Mouse (Mus musculus) forebrain, postnatal 0 days (tissue): ENCODE data around the gene Olfr613. TPM values are rescaled to one million over a fixed set of nuclear protein-coding genes. Genes with fewer than 3 reads are reported as not detected.
"Not testable (repeated sequence)": the region's sequence is repeated elsewhere in the genome, so short reads cannot be mapped to it uniquely, and the experiment has no call there.

Experiments used
- ATAC-seq: fragments of 200-750 bp; cut with Nextera tagmentation; 2 replicates; pipeline ENCODE4 v1.8.0; 2017; ENCODE audit warnings: mild to moderate bottlenecking, moderate library complexity
- DNase-seq: peaks from one replicate; pipeline ENCODE4 v3.0.0-alpha.2; 2015
- H3K27ac ChIP-seq: fragments of 300-500 bp; sonication (generic); 2 replicates; pipeline ENCODE4 v1.5.1; 2014; ENCODE audit warnings: low read depth, mild to moderate bottlenecking, antibody characterized with exemption, low read length, moderate library complexity, mixed read lengths
- H3K27me3 ChIP-seq: fragments of 300-500 bp; sonication (generic); 2 replicates; pipeline ENCODE4 v1.6.1; 2014; ENCODE audit warnings: mild to moderate bottlenecking, low read length, mixed read lengths; ENCODE audit not compliant: insufficient read depth
- H3K36me3 ChIP-seq: fragments of 300-500 bp; sonication (generic); 2 replicates; pipeline ENCODE4 v1.6.1; 2014; ENCODE audit warnings: mild to moderate bottlenecking, moderate library complexity; ENCODE audit not compliant: insufficient read depth
- H3K4me1 ChIP-seq: fragments of 300-500 bp; sonication (generic); 2 replicates; pipeline ENCODE4 v1.6.1; 2014; ENCODE audit warnings: antibody characterized with exemption; ENCODE audit not compliant: insufficient read depth
- H3K4me2 ChIP-seq: fragments of 300-500 bp; sonication (generic); 2 replicates; pipeline ENCODE4 v1.6.1; 2014; ENCODE audit warnings: low read depth, mild to moderate bottlenecking, moderate library complexity
- H3K4me3 ChIP-seq: fragments of 300-500 bp; sonication (generic); 2 replicates; pipeline ENCODE4 v1.5.1; 2014; ENCODE audit warnings: low read depth, low read length, mixed read lengths
- H3K9ac ChIP-seq: fragments of 300-500 bp; sonication (generic); 2 replicates; pipeline ENCODE4 v1.6.1; 2014; ENCODE audit warnings: mild to moderate bottlenecking
- H3K9me3 ChIP-seq: fragments of 300-500 bp; sonication (generic); 2 replicates; pipeline ENCODE4 v1.6.1; 2016; ENCODE audit warnings: low read length
- CTCF ChIP-seq: sonication (generic); IDR thresholded peaks from 2 replicates; pipeline ENCODE4 v1.5.1; 2016; ENCODE audit warnings: antibody characterized with exemption, control low read depth, low read depth
- WGBS: fragments of 180-500 bp; shearing (Covaris S2); extraction: QIAGEN DNeasy Blood & Tissue Kit; methylation state at CpG from one replicate; pipeline ENCODE4 v1.1.7; 2014; 5-methylcytosine and 5-hydroxymethylcytosine counted together
- polyA plus RNA-seq: library from polyadenylated mRNA; unstranded; fragments of >200 nt; fragmentation: Nextera tagmentation; extraction: Ambion mirVana; gene quantifications from 2 replicates; pipeline ENCODE4 v1.2.1, GENCODE M21; 2015
- total RNA-seq: library from RNA; depleted of rRNA; stranded (reverse); fragments of >200 nt; gene quantifications from 2 replicates; pipeline ENCODE4 v1.2.3, GENCODE M21; 2014; rRNA removed

Gene Olfr613
- not detected in 2 replicates for total RNA-seq
- not detected in 2 replicates for polyA plus RNA-seq

GRCm38 (mm10) chr7:103547774-103548173 lies at the start of gene Olfr613:
Gene Olfr613 (plus strand): TSS chr7:103548074.
- 85% methylated on average over 2 of the region's 2 CpGs for WGBS
- Histone ChIP-seq H3K9me3 (no peaks in the 10 kb centered on the region), H3K4me2 (no peak within 1 kb of the TSS), H3K36me3 (no peaks in the 10 kb centered on the region), H3K27me3 (no peaks in the 10 kb centered on the region), H3K4me1 (no peaks in the 10 kb centered on the region), H3K9ac (no peak within 1 kb of the TSS), H3K4me3 (no peak within 1 kb of the TSS), H3K27ac (no peak within 1 kb of the TSS)
- DNase-seq (no peak), ATAC-seq (no peak)
- no peak for TF ChIP-seq CTCF

- no peak within 1 kb of the TSS for H3K9ac ChIP-seq
- no peaks in the 10 kb centered on the region for H3K36me3 ChIP-seq
- no peak for ATAC-seq
- H3K27ac ChIP-seq, result no peak within 1 kb of the TSS
- H3K9me3 ChIP-seq, result no peaks in the 10 kb centered on the region
- H3K4me3 ChIP-seq, result no peak within 1 kb of the TSS
- no peaks in the 10 kb centered on the region for H3K27me3 ChIP-seq
- no peaks in the 10 kb centered on the region for H3K4me1 ChIP-seq
- no peak for DNase-seq
- no peak for TF ChIP-seq CTCF
- 87% methylated on average over 2 of the region's 2 CpGs for WGBS
- no peak within 1 kb of the TSS for H3K4me2 ChIP-seq
Measured at GRCm38 (mm10) chr7:103512022-103512421, 35.9 kb upstream of the Olfr613 start, which contains the start of gene Olfr610. Gene Olfr610 (minus strand): TSS chr7:103512122.

GRCm38 (mm10) chr7:103520746-103521145 lies 27.1 kb upstream of the Olfr613 start, which contains the start of gene Olfr611:
Gene Olfr611 (minus strand): TSS chr7:103520846.
- not testable (repeated sequence) for H3K4me3 ChIP-seq, H3K36me3 ChIP-seq, H3K4me2 ChIP-seq, ATAC-seq, DNase-seq, H3K4me1 ChIP-seq, H3K9me3 ChIP-seq, H3K27ac ChIP-seq, H3K27me3 ChIP-seq, H3K9ac ChIP-seq
- WGBS, result 61% methylated on average over 1 of the region's 1 CpGs

- WGBS, result 88% methylated on average over 2 of the region's 2 CpGs
- not testable (repeated sequence) for H3K27me3 ChIP-seq, H3K36me3 ChIP-seq, H3K9ac ChIP-seq, H3K4me3 ChIP-seq, H3K9me3 ChIP-seq, H3K27ac ChIP-seq, DNase-seq, ATAC-seq, H3K4me2 ChIP-seq, H3K4me1 ChIP-seq
Measured at GRCm38 (mm10) chr7:103542617-103543016, 5.3 kb upstream of the Olfr613 start, which contains the start of gene Olfr612. Gene Olfr612 (minus strand): TSS chr7:103542717.

GRCm38 (mm10) chr7:103555779-103556178 lies 7.9 kb downstream of the Olfr613 start, which contains the start of gene Olfr615:
Gene Olfr615 (plus strand): TSS chr7:103556079.
- 81% methylated on average over 2 of the region's 2 CpGs for WGBS

GRCm38 (mm10) chr7:103569043-103569442 lies 21.2 kb downstream of the Olfr613 start, which contains the start of gene Olfr616:
Gene Olfr616 (minus strand): TSS chr7:103569143.
- TF ChIP-seq CTCF, result no peak
- Histone ChIP-seq H3K27me3 (no peaks in the 10 kb centered on the region), H3K4me1 (no peaks in the 10 kb centered on the region), H3K4me2 (no peak within 1 kb of the TSS), H3K27ac (no peak within 1 kb of the TSS), H3K4me3 (no peak within 1 kb of the TSS), H3K9ac (no peak within 1 kb of the TSS), H3K9me3 (no peaks in the 10 kb centered on the region), H3K36me3 (no peaks in the 10 kb centered on the region)
- 88% methylated on average over 3 of the region's 3 CpGs for WGBS
- ATAC-seq (no peak), DNase-seq (no peak)

More at GRCm38 (mm10) chr7:103555779-103556178, 7.9 kb downstream of the Olfr613 start, which contains the start of gene Olfr615:
- TF ChIP-seq CTCF, result no peak
- Histone ChIP-seq H3K27me3 (no peaks in the 10 kb centered on the region), H3K4me2 (no peak within 1 kb of the TSS), H3K4me1 (no peaks in the 10 kb centered on the region), H3K9ac (no peak within 1 kb of the TSS), H3K4me3 (no peak within 1 kb of the TSS), H3K9me3 (no peaks in the 10 kb centered on the region), H3K27ac (no peak within 1 kb of the TSS), H3K36me3 (no peaks in the 10 kb centered on the region)
- ATAC-seq (no peak), DNase-seq (no peak)

GRCm38 (mm10) chr7:103572761-103573160 lies 24.9 kb downstream of the Olfr613 start, which contains the start of gene Olfr617:
Gene Olfr617 (plus strand): TSS chr7:103573061.
- DNase-seq (no peak), ATAC-seq (no peak)
- no peak for TF ChIP-seq CTCF
- H3K27me3 ChIP-seq, result no peaks in the 10 kb centered on the region
- H3K9ac ChIP-seq, result no peak within 1 kb of the TSS
- 82% methylated on average over 1 of the region's 1 CpGs for WGBS
- H3K9me3 ChIP-seq, result no peaks in the 10 kb centered on the region
- H3K4me3 ChIP-seq, result no peak within 1 kb of the TSS
- H3K4me1 ChIP-seq, result no peaks in the 10 kb centered on the region
- H3K36me3 ChIP-seq, result no peaks in the 10 kb centered on the region
- H3K4me2 ChIP-seq, result no peak within 1 kb of the TSS
- no peak within 1 kb of the TSS for H3K27ac ChIP-seq
